In genomic region chr10:59701805-59702204, GRCm38 (mm10) we compare ENCODE assay signal across 8 mouse cellular contexts. TPM values are rescaled to one million over a fixed set of nuclear protein-coding genes. Genes with fewer than 3 reads are reported as not detected.
DNase-seq lines count a peak whose midpoint lies in the region; ATAC-seq lines count a peak whose summit lies in the region.

No protein-coding gene starts in this region.

- H3K4me3 ChIP-seq in kidney, embryonic 16.5 days (ENCODE audit: low read length): peak overlapping the region; percentile 69
- H3K4me3 ChIP-seq in embryonic facial prominence, embryonic 10.5 days: peak overlapping the region; percentile 70
- peak overlapping the region; percentile 61 for H3K4me3 ChIP-seq in intestine, embryonic 15.5 days (replicated peaks)
- peak overlapping the region; percentile 67; the same call in 1 of the 2 replicates for H3K4me3 ChIP-seq in neural tube, embryonic 12.5 days

- peaks cover 8% of the 10 kb centered on the region for H3K4me1 ChIP-seq in kidney, embryonic 16.5 days (ENCODE audit: insufficient read depth, low read length)
- H3K4me1 ChIP-seq in embryonic facial prominence, embryonic 10.5 days: peaks cover 16% of the 10 kb centered on the region
- 0 out of 2 replicates have a peak, but pooled peaks cover 5% of the 10 kb centered on the region for H3K4me1 ChIP-seq in intestine, embryonic 15.5 days (replicated peaks)
- peaks cover 8% of the 10 kb centered on the region; the same call in 1 of the 2 replicates for H3K4me1 ChIP-seq in neural tube, embryonic 12.5 days

- DNase-seq in kidney, postnatal 25 days: no peak
- DNase-seq in embryonic facial prominence, embryonic 10.5 days (ENCODE audit: low spot score): no peak
- no peak for DNase-seq in lung, postnatal 4 days
- no peak for DNase-seq in gastrocnemius, postnatal 25 days
- no peak for DNase-seq in adrenal gland, adult (ENCODE audit: inconsistent age in 2 of 2, low spot score in 1 of 2)

- H3K9ac ChIP-seq in kidney, embryonic 16.5 days (replicated peaks; ENCODE audit: low read length): peak overlapping the region; percentile 12; the same call in 1 of the 2 replicates
- H3K9ac ChIP-seq in intestine, embryonic 15.5 days: no peak overlapping the region
- H3K9ac ChIP-seq in neural tube, embryonic 12.5 days: no peak overlapping the region

- H3K36me3 ChIP-seq in kidney, embryonic 16.5 days (ENCODE audit: insufficient read depth, low read length): no peaks in the 10 kb centered on the region
- no peaks in the 10 kb centered on the region for H3K36me3 ChIP-seq in embryonic facial prominence, embryonic 10.5 days (replicated peaks)
- H3K36me3 ChIP-seq in intestine, embryonic 15.5 days: no peaks in the 10 kb centered on the region
- H3K36me3 ChIP-seq in neural tube, embryonic 12.5 days: no peaks in the 10 kb centered on the region

- H3K27ac ChIP-seq in kidney, embryonic 16.5 days (ENCODE audit: low read length): no peak overlapping the region
- peak overlapping the region; percentile 80 for H3K27ac ChIP-seq in embryonic facial prominence, embryonic 10.5 days (replicated peaks)
- H3K27ac ChIP-seq in intestine, embryonic 15.5 days: peak overlapping the region; percentile 41; the same call in 1 of the 2 replicates
- no peak overlapping the region for H3K27ac ChIP-seq in neural tube, embryonic 12.5 days

- peaks cover 3% of the 10 kb centered on the region; the same call in 1 of the 2 replicates for H3K9me3 ChIP-seq in kidney, embryonic 16.5 days (ENCODE audit: low read length)
- no peaks in the 10 kb centered on the region for H3K9me3 ChIP-seq in embryonic facial prominence, embryonic 10.5 days
- H3K9me3 ChIP-seq in intestine, embryonic 15.5 days: no peaks in the 10 kb centered on the region
- H3K9me3 ChIP-seq in neural tube, embryonic 12.5 days: no peaks in the 10 kb centered on the region

- peak; percentile 29 for ATAC-seq in kidney, embryonic 16.5 days (ENCODE audit: low FRiP score, low TSS enrichment)
- no peak; the same call in 1 of the 2 replicates for ATAC-seq in intestine, embryonic 15.5 days
- ATAC-seq in neural tube, embryonic 12.5 days (ENCODE audit: low FRiP score, low read depth): peak; percentile 1; the same call in 1 of the 2 replicates

- peak overlapping the region; percentile 79 for H3K4me2 ChIP-seq in kidney, embryonic 16.5 days (replicated peaks; ENCODE audit: low read depth, low read length)
- peak overlapping the region; percentile 69 for H3K4me2 ChIP-seq in intestine, embryonic 15.5 days (replicated peaks)
- peak overlapping the region; percentile 76 for H3K4me2 ChIP-seq in neural tube, embryonic 12.5 days (replicated peaks)

- 43% methylated on average over 5 of the region's 5 CpGs for WGBS in kidney, embryonic 16.5 days
- WGBS in embryonic facial prominence, embryonic 10.5 days: 53% methylated on average over 5 of the region's 5 CpGs
- 35% methylated on average over 5 of the region's 5 CpGs for WGBS in intestine, embryonic 15.5 days
- WGBS in neural tube, embryonic 12.5 days: 55% methylated on average over 5 of the region's 5 CpGs

- no peaks in the 10 kb centered on the region for H3K27me3 ChIP-seq in kidney, embryonic 16.5 days (ENCODE audit: insufficient read depth, low read length)
- no peaks in the 10 kb centered on the region for H3K27me3 ChIP-seq in embryonic facial prominence, embryonic 10.5 days (replicated peaks; ENCODE audit: low read depth, poor library complexity, severe bottlenecking)
- H3K27me3 ChIP-seq in intestine, embryonic 15.5 days (replicated peaks): no peaks in the 10 kb centered on the region
- no peaks in the 10 kb centered on the region for H3K27me3 ChIP-seq in neural tube, embryonic 12.5 days (replicated peaks)

RNA-seq across cellular contexts. Expression of gene Micu1, which starts 0.5 kb away (rescaled TPM):
- polyA plus RNA-seq in kidney, embryonic 16.5 days (2015; fragmentation: Nextera tagmentation; extraction: Ambion mirVana): 86.2 and 93.0 TPM in 2 replicates
- polyA plus RNA-seq in embryonic facial prominence, embryonic 10.5 days (2016; fragmentation: Nextera tagmentation; extraction: Ambion mirVana): 47.5 and 52.7 TPM in 2 replicates
- polyA plus RNA-seq in intestine, embryonic 15.5 days (2015; fragmentation: Nextera tagmentation; extraction: Ambion mirVana): 66.0 and 72.3 TPM in 2 replicates
- polyA plus RNA-seq in neural tube, embryonic 12.5 days (2016; fragmentation: Nextera tagmentation; extraction: Ambion mirVana): 75.6 and 76.9 TPM in 2 replicates
- 10 to 100 TPM; 48.7 to 53.6 TPM for total RNA-seq in gastrocnemius, postnatal 25 days (2021)

Comparison
In these comparisons a context has a peak if more than half of its experiments do, and no peak if none do; other contexts are left out.
1. H3K27ac ChIP-seq: peak in embryonic facial prominence, embryonic 10.5 days (single experiment) and intestine, embryonic 15.5 days (single experiment); none in kidney, embryonic 16.5 days (single experiment) and neural tube, embryonic 12.5 days (single experiment).
2. Peak in every context shown above with its lines, with median percentiles within 50 percentile points of each other: H3K4me2 ChIP-seq and H3K4me3 ChIP-seq.